Mouse (Mus musculus): ENCODE results near the gene Cbln3.

- TF ChIP-seq EP300 (optimal IDR thresholded peaks at IDR 0.05), result no peak
- no peak for TF ChIP-seq CTCF (IDR thresholded peaks at IDR 0.05; ENCODE audit: low read depth)
Measured at GRCm38 (mm10) chr14:55913406-55913805, 29.2 kb upstream of the Cbln3 start.

Measured in stomach, postnatal 0 days (tissue).